20 mouse cellular contexts compared by ENCODE assay signal in genomic region chr17:67265520-67265919, GRCm38 (mm10).
"Had no signal": no experiment of that assay in that cellular context is flagged by ENCODE, and none has a peak within 500 bp of the region (broad histone marks: within the 10 kb centered on the region; RNA-seq: fewer than 3 reads in every experiment).

No protein-coding gene starts in this region.

- H3K4me1 ChIP-seq: lung, embryonic 15.5 days; midbrain, embryonic 10.5 days; midbrain, embryonic 12.5 days; neural tube, embryonic 13.5 days; neural tube, embryonic 15.5 days had no signal

- H3K4me2 ChIP-seq: lung, embryonic 15.5 days; midbrain, embryonic 12.5 days; neural tube, embryonic 13.5 days; neural tube, embryonic 15.5 days had no signal

- H3K9me3 ChIP-seq: lung, embryonic 15.5 days; midbrain, embryonic 10.5 days; midbrain, embryonic 12.5 days; neural tube, embryonic 13.5 days; neural tube, embryonic 15.5 days had no signal

- H3K36me3 ChIP-seq: lung, embryonic 15.5 days; midbrain, embryonic 10.5 days; midbrain, embryonic 12.5 days; neural tube, embryonic 13.5 days; neural tube, embryonic 15.5 days had no signal

- H3K27ac ChIP-seq: lung, embryonic 15.5 days; midbrain, embryonic 10.5 days; midbrain, embryonic 12.5 days; neural tube, embryonic 13.5 days; neural tube, embryonic 15.5 days had no signal

- DNase-seq: lung, adult 2 months; lung, postnatal 14 days; lung, postnatal 4 days; midbrain, embryonic 14.5 days; retina, postnatal 1 day; right cerebral cortex, adult 18-20 months; right cerebral cortex, postnatal 25 days; right cerebral cortex, postnatal 4 days; spleen, adult 18-20 months; thymus, adult 18-20 months; thymus, postnatal 14 days; thymus, postnatal 36 days had no signal

- H3K9ac ChIP-seq: lung, embryonic 15.5 days; midbrain, embryonic 12.5 days; neural tube, embryonic 13.5 days; neural tube, embryonic 15.5 days had no signal

- H3K4me3 ChIP-seq: lung, embryonic 15.5 days; midbrain, embryonic 10.5 days; midbrain, embryonic 12.5 days; myocyte; neural tube, embryonic 13.5 days; neural tube, embryonic 15.5 days had no signal

- ATAC-seq: lung, postnatal 0 days; midbrain, embryonic 16.5 days had no signal

- H3K27me3 ChIP-seq: lung, embryonic 15.5 days; midbrain, embryonic 12.5 days; neural tube, embryonic 13.5 days; neural tube, embryonic 15.5 days had no signal
